Mouse (Mus musculus): Measurements from ENCODE around the gene Gm20388. TPM values are rescaled to one million over a fixed set of nuclear protein-coding genes. Genes with fewer than 3 reads are reported as not detected.
A peak's percentile ranks its signal among the peaks of the same experiment; 100 is the strongest.

The Gm20388 gene
- polyA plus RNA-seq, 1 experiment from 2014 or later = 5.5 TPM

DNA sequence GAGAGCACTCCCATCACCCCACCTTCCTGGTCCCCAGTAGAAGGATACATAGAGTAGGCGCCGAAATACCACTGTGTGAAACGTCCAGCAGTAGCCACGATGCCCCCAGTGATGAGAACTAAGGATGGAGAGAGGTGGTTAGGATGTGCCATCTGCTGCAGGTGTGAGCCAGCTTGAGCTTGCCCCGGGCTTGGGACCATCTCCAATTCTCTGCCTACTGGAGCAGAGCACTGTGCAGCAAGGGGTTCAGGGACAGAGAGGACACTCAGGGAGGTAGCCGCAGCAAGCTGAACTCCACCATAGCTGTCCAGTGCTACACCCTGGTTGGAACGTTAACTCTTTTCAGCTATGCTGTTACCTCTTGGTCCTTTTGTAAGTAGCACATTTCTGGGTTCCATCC, 2517.0 kb downstream of the Gm20388 start:
- peaks cover 8% of the 10 kb centered on the region; the same call in 1 of the 2 replicates for H3K36me3 ChIP-seq (replicated peaks)
- H3K27me3 ChIP-seq (ENCODE audit: poor library complexity, severe bottlenecking) = peaks cover 14% of the 10 kb centered on the region; the same call in 1 of the 2 replicates
- no peaks in the 10 kb centered on the region for H3K9me3 ChIP-seq
- 93% methylated on average over 7 of the region's 7 CpGs for WGBS
- H3K27ac ChIP-seq = no peak overlapping the region
- no peak overlapping the region for H3K4me3 ChIP-seq
- H3K4me1 ChIP-seq = peaks cover 20% of the 10 kb centered on the region
- no peak for DNase-seq (ENCODE audit: extremely low spot score, low spot score)

GRCm38 (mm10) chr8:122428163-122428562, 2517.5 kb downstream of the Gm20388 start:
- peaks cover 7% of the 10 kb centered on the region; the same call in 1 of the 2 replicates for H3K36me3 ChIP-seq (replicated peaks)
- WGBS = 90% methylated on average over 9 of the region's 9 CpGs
- H3K4me3 ChIP-seq = no peak overlapping the region
- peaks cover 14% of the 10 kb centered on the region; the same call in 1 of the 2 replicates for H3K27me3 ChIP-seq (ENCODE audit: poor library complexity, severe bottlenecking)
- H3K9me3 ChIP-seq = no peaks in the 10 kb centered on the region
- H3K27ac ChIP-seq = no peak overlapping the region
- peaks cover 25% of the 10 kb centered on the region for H3K4me1 ChIP-seq
- DNase-seq (ENCODE audit: extremely low spot score, low spot score) = no peak

GRCm38 (mm10) chr8:122430058-122430636, 2519.5 kb downstream of the Gm20388 start:
- Histone ChIP-seq H3K27me3 (ENCODE audit: poor library complexity, severe bottlenecking) (peaks cover 14% of the 10 kb centered on the region; the same call in 1 of the 2 replicates), H3K4me3 (no peak overlapping the region), H3K36me3 (replicated peaks) (peaks cover 23% of the 10 kb centered on the region), H3K27ac (no peak overlapping the region), H3K9me3 (no peaks in the 10 kb centered on the region), H3K4me1 (peaks cover 31% of the 10 kb centered on the region)
- WGBS = 90% methylated on average over 10 of the region's 10 CpGs
- DNase-seq (ENCODE audit: extremely low spot score, low spot score) = no peak

DNA sequence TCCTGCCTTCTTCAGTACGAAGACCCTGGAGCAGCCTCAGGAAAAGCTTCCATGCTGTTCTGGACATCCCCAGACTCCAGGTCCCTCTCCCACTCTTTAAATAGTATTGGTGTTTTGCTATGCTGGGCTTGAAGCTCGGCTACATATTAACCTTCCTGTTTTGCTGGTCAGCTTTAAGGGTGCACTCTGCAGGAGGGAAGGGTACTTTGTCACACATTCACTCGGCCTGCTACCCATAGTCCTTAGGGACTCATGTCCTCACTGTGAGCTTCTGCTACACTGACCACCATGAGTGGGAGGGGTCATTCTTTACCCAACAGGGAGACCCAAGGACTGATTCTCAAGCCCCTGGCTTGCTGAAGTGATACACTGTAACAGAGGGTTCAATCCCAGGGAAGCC, 2520.0 kb downstream of the Gm20388 start:
- no peak overlapping the region for H3K27ac ChIP-seq
- DNase-seq (ENCODE audit: extremely low spot score, low spot score) = no peak
- 83% methylated on average over 3 of the region's 3 CpGs for WGBS
- H3K9me3 ChIP-seq = peaks cover 4% of the 10 kb centered on the region
- no peak overlapping the region for H3K4me3 ChIP-seq
- peaks cover 28% of the 10 kb centered on the region for H3K36me3 ChIP-seq (replicated peaks)
- peaks cover 14% of the 10 kb centered on the region; the same call in 1 of the 2 replicates for H3K27me3 ChIP-seq (ENCODE audit: poor library complexity, severe bottlenecking)
- H3K4me1 ChIP-seq = peaks cover 31% of the 10 kb centered on the region

DNA sequence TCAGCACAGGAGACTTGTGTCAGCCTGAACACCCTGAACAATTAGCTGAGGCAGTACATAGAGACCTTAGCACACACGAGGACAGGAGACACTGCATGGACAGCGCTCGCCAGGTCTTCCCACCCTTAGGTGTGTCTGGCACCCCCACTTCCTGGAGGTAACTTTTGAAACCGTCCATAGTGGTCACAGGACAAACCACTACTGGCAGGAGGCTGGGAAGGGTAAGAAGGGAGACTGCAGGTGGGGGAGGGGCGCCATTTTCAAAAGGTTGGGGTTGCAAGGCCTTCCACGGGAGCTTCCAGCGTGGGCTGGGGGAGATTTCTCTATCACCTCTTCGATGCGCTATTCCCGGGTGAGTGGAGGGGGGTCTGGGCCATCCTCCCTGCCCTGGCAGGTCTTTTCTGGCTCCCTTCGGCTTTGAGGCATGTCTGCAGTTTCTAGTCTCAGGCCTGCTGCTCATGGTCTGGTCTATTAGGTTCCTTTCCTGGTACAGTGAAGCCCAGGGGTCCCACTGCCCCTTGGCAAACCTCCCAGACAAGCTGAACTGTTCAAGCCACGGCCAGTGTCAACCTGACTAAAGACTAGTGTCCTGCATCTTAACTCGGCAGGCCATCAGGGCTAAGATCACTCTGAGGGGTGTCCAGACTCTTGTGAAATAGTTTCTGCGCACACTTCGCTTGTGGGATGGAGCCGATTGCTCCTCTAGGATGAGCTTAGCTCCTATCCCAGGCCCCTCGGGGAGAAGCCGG, 2521.2 kb downstream of the Gm20388 start:
- Histone ChIP-seq H3K27me3 (ENCODE audit: poor library complexity, severe bottlenecking) (peaks cover 14% of the 10 kb centered on the region; the same call in 1 of the 2 replicates), H3K9me3 (peaks cover 4% of the 10 kb centered on the region), H3K27ac (peak overlapping the region; percentile 84), H3K4me1 (peaks cover 31% of the 10 kb centered on the region), H3K4me3 (peak overlapping the region; percentile 63), H3K36me3 (replicated peaks) (peaks cover 39% of the 10 kb centered on the region)
- peak; percentile 32 for DNase-seq (ENCODE audit: extremely low spot score, low spot score)
- WGBS = 39% methylated on average over 18 of the region's 18 CpGs

DNA sequence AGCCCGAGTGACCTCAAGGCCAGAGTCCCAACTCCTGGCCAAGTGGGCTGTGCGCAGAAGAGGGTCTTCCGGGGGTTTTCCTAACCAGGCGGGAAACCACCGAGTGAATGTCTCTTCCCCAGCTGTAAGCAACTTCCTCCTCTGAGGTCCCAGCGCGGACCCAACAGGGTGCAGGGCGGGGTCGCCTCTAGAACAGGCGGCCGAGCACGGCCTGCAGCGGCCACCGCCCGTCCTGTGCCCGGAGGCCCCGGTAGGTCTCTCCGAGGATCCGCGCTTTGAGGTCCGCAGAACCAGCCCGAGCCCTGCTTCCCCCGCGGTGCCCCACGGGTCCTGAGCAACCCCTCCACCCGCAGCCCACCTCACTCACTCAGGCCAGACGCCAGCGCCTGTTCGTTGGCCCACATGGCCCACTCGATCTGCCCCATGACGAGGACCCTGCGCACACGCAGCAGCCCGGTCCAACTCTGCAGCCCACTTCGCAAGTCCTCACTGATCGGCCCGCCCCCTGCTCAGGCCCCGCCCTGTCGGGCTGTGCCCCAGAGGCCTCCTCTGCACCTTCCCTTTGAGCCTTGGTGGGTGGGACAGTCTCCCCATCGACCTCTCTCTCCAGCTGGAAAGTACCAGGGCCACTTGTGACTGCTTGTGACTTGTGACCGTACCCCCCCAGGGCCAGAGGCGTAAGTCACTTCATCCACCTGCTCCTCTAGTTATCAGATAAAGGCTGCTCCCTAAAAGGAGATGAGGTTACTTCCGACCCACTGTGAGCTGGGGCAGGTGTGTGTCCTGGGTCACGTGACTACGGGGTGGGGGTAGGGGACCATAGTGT, 2522.0 kb downstream of the Gm20388 start, which contains the start of gene Cyba:
Gene Cyba, minus strand, starts transcription at position 488 of the 826 bp plus-strand sequence.
- Histone ChIP-seq H3K4me3 (peak within 1 kb of the TSS; percentile 63), H3K36me3 (replicated peaks) (peaks cover 45% of the 10 kb centered on the region), H3K9me3 (peaks cover 4% of the 10 kb centered on the region), H3K27me3 (ENCODE audit: poor library complexity, severe bottlenecking) (peaks cover 14% of the 10 kb centered on the region; the same call in 1 of the 2 replicates), H3K27ac (peak within 1 kb of the TSS; percentile 84), H3K4me1 (peaks cover 31% of the 10 kb centered on the region)
- DNase-seq (ENCODE audit: extremely low spot score, low spot score) = peak; percentile 55
- WGBS = 4% methylated on average over 42 of the region's 45 CpGs

GRCm38 (mm10) chr8:122433269-122433905, 2522.7 kb downstream of the Gm20388 start:
- Histone ChIP-seq H3K27me3 (ENCODE audit: poor library complexity, severe bottlenecking) (peaks cover 14% of the 10 kb centered on the region; the same call in 1 of the 2 replicates), H3K27ac (peak overlapping the region; percentile 84), H3K9me3 (peaks cover 4% of the 10 kb centered on the region), H3K36me3 (replicated peaks) (peaks cover 53% of the 10 kb centered on the region), H3K4me1 (peaks cover 34% of the 10 kb centered on the region), H3K4me3 (peak overlapping the region; percentile 63; the same call in 1 of the 2 replicates)
- WGBS = 68% methylated on average over 11 of the region's 11 CpGs
- DNase-seq (ENCODE audit: extremely low spot score, low spot score) = no peak

DNA sequence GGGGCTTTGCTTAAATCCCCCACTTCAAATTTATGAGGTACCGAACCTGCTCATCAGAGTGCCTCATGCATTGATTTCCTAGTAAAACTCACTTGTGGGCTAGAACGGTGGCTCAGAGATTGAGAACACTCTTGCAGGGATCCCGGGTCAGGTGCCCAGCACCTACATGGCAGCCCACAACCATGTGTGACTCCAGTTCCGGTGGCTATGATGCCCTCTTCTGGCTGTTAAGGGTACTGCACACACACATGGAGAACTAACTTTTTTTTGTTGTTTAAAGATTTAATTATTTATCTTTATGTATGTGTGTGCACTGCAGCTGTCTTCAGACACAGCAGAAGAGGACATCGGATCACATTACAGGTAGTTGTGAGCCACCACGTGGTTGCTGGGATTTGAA, 2524.7 kb downstream of the Gm20388 start:
- Histone ChIP-seq H3K36me3 (replicated peaks) (peaks cover 73% of the 10 kb centered on the region), H3K4me3 (no peak overlapping the region)
- 91% methylated on average over 6 of the region's 6 CpGs for WGBS

DNA sequence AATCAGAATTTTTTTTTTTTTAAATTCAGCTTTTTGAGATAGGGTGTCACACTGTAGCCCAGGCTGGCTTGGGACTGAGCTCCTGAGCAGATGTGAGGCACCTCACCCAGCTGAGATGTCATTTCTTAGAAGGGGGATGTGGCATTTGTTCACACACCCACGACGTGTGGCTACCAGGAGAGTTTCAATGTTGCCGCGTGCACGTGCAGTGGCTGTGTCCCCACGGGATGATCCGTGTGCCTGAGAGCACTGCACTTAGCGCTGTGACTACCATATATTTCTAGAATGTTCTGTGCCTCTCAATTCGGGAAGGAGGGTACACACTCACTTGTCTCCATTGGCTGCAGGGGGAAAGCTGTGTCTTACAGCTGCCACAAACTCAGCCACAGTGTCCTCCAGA, 2525.5 kb downstream of the Gm20388 start:
- peaks cover 4% of the 10 kb centered on the region for H3K9me3 ChIP-seq
- peaks cover 29% of the 10 kb centered on the region for H3K4me1 ChIP-seq
- no peak overlapping the region for H3K27ac ChIP-seq
- peaks cover 11% of the 10 kb centered on the region; the same call in 1 of the 2 replicates for H3K27me3 ChIP-seq (ENCODE audit: poor library complexity, severe bottlenecking)
- no peak overlapping the region for H3K4me3 ChIP-seq
- peaks cover 73% of the 10 kb centered on the region for H3K36me3 ChIP-seq (replicated peaks)
- 94% methylated on average over 9 of the region's 9 CpGs for WGBS
- no peak for DNase-seq (ENCODE audit: extremely low spot score, low spot score)

More for the DNA sequence above, 2524.7 kb downstream of the Gm20388 start:
- Histone ChIP-seq H3K9me3 (peaks cover 4% of the 10 kb centered on the region), H3K27ac (no peak overlapping the region), H3K4me1 (peaks cover 34% of the 10 kb centered on the region), H3K27me3 (ENCODE audit: poor library complexity, severe bottlenecking) (peaks cover 14% of the 10 kb centered on the region; the same call in 1 of the 2 replicates)
- no peak for DNase-seq (ENCODE audit: extremely low spot score, low spot score)

GRCm38 (mm10) chr8:122436586-122437125, 2526.0 kb downstream of the Gm20388 start:
- Histone ChIP-seq H3K36me3 (replicated peaks) (peaks cover 73% of the 10 kb centered on the region), H3K9me3 (peaks cover 4% of the 10 kb centered on the region), H3K4me3 (no peak overlapping the region), H3K27me3 (ENCODE audit: poor library complexity, severe bottlenecking) (peaks cover 6% of the 10 kb centered on the region; the same call in 1 of the 2 replicates), H3K4me1 (peaks cover 24% of the 10 kb centered on the region), H3K27ac (no peak overlapping the region)
- WGBS = 91% methylated on average over 20 of the region's 20 CpGs
- no peak for DNase-seq (ENCODE audit: extremely low spot score, low spot score)

DNA sequence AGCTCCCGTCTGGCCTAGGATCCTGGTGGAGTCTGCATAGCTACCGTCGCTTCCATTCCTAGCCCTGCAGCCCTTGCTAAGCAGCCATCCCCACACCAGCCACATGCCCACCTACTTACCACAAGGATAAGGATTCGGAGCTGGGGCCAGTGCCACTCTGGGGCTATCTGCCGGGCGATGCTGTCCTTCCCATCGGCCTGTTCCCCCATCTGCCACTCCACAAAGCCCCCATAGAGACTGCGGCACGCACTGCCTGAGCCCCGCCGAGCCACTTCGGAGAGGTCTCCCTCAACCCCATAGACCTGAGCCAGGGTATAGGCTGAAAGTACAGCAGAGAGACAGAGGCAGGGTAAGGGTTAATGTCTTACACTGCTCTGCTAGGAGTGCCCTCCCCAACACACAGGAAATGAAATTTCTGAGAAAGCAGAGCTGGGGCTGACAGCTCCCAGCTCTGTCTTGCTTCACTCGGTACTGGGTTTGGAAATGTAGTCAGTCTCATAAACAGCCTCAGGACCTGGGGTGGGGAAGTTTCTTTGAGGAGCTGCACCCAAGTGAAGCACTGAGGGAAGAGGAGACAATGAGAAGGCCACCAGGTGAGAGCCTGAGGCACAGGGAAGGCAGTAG, 2527.2 kb downstream of the Gm20388 start:
- no peak overlapping the region for H3K27ac ChIP-seq
- WGBS = 93% methylated on average over 13 of the region's 13 CpGs

More for the DNA sequence above, 2527.2 kb downstream of the Gm20388 start:
- DNase-seq (ENCODE audit: extremely low spot score, low spot score) = no peak
- no peak overlapping the region for H3K4me3 ChIP-seq
- H3K4me1 ChIP-seq = peaks cover 19% of the 10 kb centered on the region
- H3K36me3 ChIP-seq (replicated peaks) = peaks cover 73% of the 10 kb centered on the region
- H3K27me3 ChIP-seq (ENCODE audit: poor library complexity, severe bottlenecking) = no peaks in the 10 kb centered on the region; the same call in 1 of the 2 replicates
- H3K9me3 ChIP-seq = peaks cover 4% of the 10 kb centered on the region
